Mouse (Mus musculus) gastrocnemius, postnatal 14 days (tissue): ENCODE measurements at regions not wholly inside any gene's neighbourhood (a gene's known extent, or its start where the extent isn't known, plus 50 kb on each side); places are given as distances from the start of the nearest gene placed in this dataset.

Source experiments
- DNase-seq: peaks from one replicate; pipeline ENCODE4 v3.0.0; 2021; ENCODE audit warnings: mixed read lengths
- intact Hi-C: fragments of 180-260 bp; cut with DNase I; formaldehyde crosslinking; loops from one replicate; pipeline ENCODE4 v1.15.1; 2025; ENCODE audit warnings: low total_unique reads

GRCm38 (mm10) chr15:11774717-11775116 lies 132.4 kb downstream of the Npr3 start:
- DNase-seq, result no peak
- intact Hi-C loops, result no loop called here

- DNase-seq, result no peak
- intact Hi-C loops, result no loop called here
Measured at GRCm38 (mm10) chr15:11770596-11770995, 136.5 kb downstream of the Npr3 start.

- no peak for DNase-seq
Measured at GRCm38 (mm10) chr15:11757963-11758362, 149.1 kb downstream of the Npr3 start.

GRCm38 (mm10) chr15:11756786-11757185 lies 150.3 kb downstream of the Npr3 start:
- intact Hi-C loops, result no loop called here

More at GRCm38 (mm10) chr15:11757963-11758362, 149.1 kb downstream of the Npr3 start:
- intact Hi-C loops, result no loop called here

GRCm38 (mm10) chr15:11753216-11753615 lies 153.9 kb downstream of the Npr3 start:
- intact Hi-C loops, result loop anchor here (5.0 kb wide), 2 partner anchors 154 to 214 kb away; partner anchors contain the start of gene Npr3

More at GRCm38 (mm10) chr15:11756786-11757185, 150.3 kb downstream of the Npr3 start:
- DNase-seq, result no peak

GRCm38 (mm10) chr15:11750893-11751292 lies 156.2 kb downstream of the Npr3 start:
- no peak for DNase-seq
- intact Hi-C loops, result loop anchor here (5.0 kb wide), 2 partner anchors 156 to 216 kb away; partner anchors contain the start of gene Npr3

More at GRCm38 (mm10) chr15:11753216-11753615, 153.9 kb downstream of the Npr3 start:
- DNase-seq, result peak; percentile 43

- no peak for DNase-seq
- intact Hi-C loops, result no loop called here
Measured at GRCm38 (mm10) chr15:11749509-11749908, 157.6 kb downstream of the Npr3 start.

GRCm38 (mm10) chr15:11748306-11748705 lies 158.8 kb downstream of the Npr3 start:
- intact Hi-C loops, result no loop called here
- no peak for DNase-seq

GRCm38 (mm10) chr15:11746754-11747153 lies 160.3 kb downstream of the Npr3 start:
- DNase-seq, result no peak

GRCm38 (mm10) chr15:11745629-11746372 lies 161.3 kb downstream of the Npr3 start:
- no peak for DNase-seq
- intact Hi-C loops, result no loop called here

More at GRCm38 (mm10) chr15:11746754-11747153, 160.3 kb downstream of the Npr3 start:
- intact Hi-C loops, result no loop called here

- intact Hi-C loops, result no loop called here
- no peak for DNase-seq
Measured at GRCm38 (mm10) chr15:11744903-11745302, 162.2 kb downstream of the Npr3 start.

GRCm38 (mm10) chr15:11744296-11744695 lies 162.8 kb downstream of the Npr3 start:
- no peak for DNase-seq
- intact Hi-C loops, result no loop called here

- intact Hi-C loops, result no loop called here
- no peak for DNase-seq
Measured at GRCm38 (mm10) chr15:11742820-11743219, 164.3 kb downstream of the Npr3 start.

- intact Hi-C loops, result no loop called here
- no peak for DNase-seq
Measured at GRCm38 (mm10) chr15:11742346-11742729, 164.7 kb downstream of the Npr3 start.

GRCm38 (mm10) chr15:11741598-11742345 lies 165.3 kb downstream of the Npr3 start:
- DNase-seq, result no peak
- intact Hi-C loops, result no loop called here

- DNase-seq, result no peak
- intact Hi-C loops, result no loop called here
Measured at GRCm38 (mm10) chr15:11737436-11738000, 169.6 kb downstream of the Npr3 start.

- intact Hi-C loops, result no loop called here
- DNase-seq, result no peak
Measured at GRCm38 (mm10) chr15:11734639-11735265, 172.3 kb downstream of the Npr3 start.

- no peak for DNase-seq
- intact Hi-C loops, result no loop called here
Measured at GRCm38 (mm10) chr15:11729381-11729780, 177.7 kb downstream of the Npr3 start.

- DNase-seq, result no peak
Measured at GRCm38 (mm10) chr15:11725620-11726530, 181.2 kb downstream of the Npr3 start.

More at GRCm38 (mm10) chr15:11725620-11726530, 181.2 kb downstream of the Npr3 start:
- intact Hi-C loops, result no loop called here
